Mouse (Mus musculus) c-Kit-positive CD71-positive TER-119-positive erythroid progenitor cells, embryonic 14.5 days (primary cell): ENCODE data around the gene Angptl4.
"Not testable (repeated sequence)": the region's sequence is repeated elsewhere in the genome, so short reads cannot be mapped to it uniquely, and the experiment has no call there.

Experiments used
- DNase-seq: peaks from one replicate; pipeline ENCODE4 v3.0.0-alpha.2; 2013; ENCODE audit warnings: low spot score

The Angptl4 gene

GRCm38 (mm10) chr17:33781124-33781977 lies at the start of gene Angptl4:
Angptl4 (minus strand) TSS chr17:33781830.
- DNase-seq = peak; percentile 55

- DNase-seq = no peak
These were observed 47.9 kb upstream of the Angptl4 start for GRCm38 (mm10) chr17:33829561-33829960.

GRCm38 (mm10) chr17:33828892-33829291 lies 47.3 kb upstream of the Angptl4 start:
- no peak for DNase-seq

- DNase-seq = peak; percentile 73
These were observed 45.2 kb upstream of the Angptl4 start for GRCm38 (mm10) chr17:33826850-33827249.

- no peak for DNase-seq
These were observed 43.8 kb upstream of the Angptl4 start for GRCm38 (mm10) chr17:33825462-33825861.

GRCm38 (mm10) chr17:33824997-33825330 lies 43.3 kb upstream of the Angptl4 start:
- DNase-seq = not testable (repeated sequence)

GRCm38 (mm10) chr17:33824084-33824996 lies 42.7 kb upstream of the Angptl4 start, which contains the start of the genes Rps28 and Ndufa7:
Rps28 (minus strand) TSS chr17:33824562.
Ndufa7 (plus strand) TSS chr17:33824572.
- DNase-seq = peak; percentile 96

- not testable (repeated sequence) for DNase-seq
These were observed 41.5 kb upstream of the Angptl4 start for GRCm38 (mm10) chr17:33823171-33823570.

- DNase-seq = no peak
These were observed 40.9 kb upstream of the Angptl4 start for GRCm38 (mm10) chr17:33822436-33822959.

- DNase-seq = no peak
These were observed 36.5 kb upstream of the Angptl4 start for GRCm38 (mm10) chr17:33817969-33818643.

GRCm38 (mm10) chr17:33817184-33817968 lies 35.7 kb upstream of the Angptl4 start:
- peak; percentile 92 for DNase-seq

- DNase-seq = no peak
These were observed 35.0 kb upstream of the Angptl4 start for GRCm38 (mm10) chr17:33816612-33817011.

- no peak for DNase-seq
These were observed 33.8 kb upstream of the Angptl4 start for GRCm38 (mm10) chr17:33815399-33815798.

- DNase-seq = no peak
These were observed 31.4 kb upstream of the Angptl4 start for GRCm38 (mm10) chr17:33812990-33813389.

- DNase-seq = no peak
These were observed 30.8 kb upstream of the Angptl4 start for GRCm38 (mm10) chr17:33812475-33812874.

GRCm38 (mm10) chr17:33811142-33811516 lies 29.5 kb upstream of the Angptl4 start:
- DNase-seq = no peak

GRCm38 (mm10) chr17:33810334-33811141 lies 28.9 kb upstream of the Angptl4 start, which contains the start of gene Kank3:
Kank3 (plus strand) TSS chr17:33810519.
- DNase-seq = peak; percentile 93

GRCm38 (mm10) chr17:33808192-33808591 lies 26.6 kb upstream of the Angptl4 start:
- no peak for DNase-seq

GRCm38 (mm10) chr17:33807181-33807888 lies 25.7 kb upstream of the Angptl4 start:
- no peak for DNase-seq
